Mouse (Mus musculus) ES-E14 (cell line): Measurements from ENCODE around the gene Cntrob. TPM values are rescaled to one million over a fixed set of nuclear protein-coding genes. Genes with fewer than 3 reads are reported as not detected.
A peak's percentile ranks its signal among the peaks of the same experiment; 100 is the strongest.

ENCODE experiments used
- DNase-seq: peaks from one replicate; pipeline ENCODE4 v3.0.0-alpha.2; 2013; ENCODE audit warnings: low read depth, low spot score
- H3K27ac ChIP-seq: 2 replicates; pipeline ENCODE4 v1.5.1; 2012; ENCODE audit warnings: low read depth, mild to moderate bottlenecking, low read length, moderate library complexity, mixed read lengths; ENCODE audit not compliant: poor library complexity, insufficient read depth, severe bottlenecking
- H3K36me3 ChIP-seq: 2 replicates; pipeline ENCODE4 v1.6.1; 2012; ENCODE audit warnings: mild to moderate bottlenecking, low read length, moderate library complexity, mixed read lengths; ENCODE audit not compliant: control insufficient read depth, poor library complexity, insufficient read depth, severe bottlenecking
- H3K4me1 ChIP-seq, 2 experiments: fragments of 150-350 bp in 1 of 2; sonication (generic) in 1 of 2; 2 replicates each; pipeline ENCODE4 v1.6.1; 2012; ENCODE audit warnings: low read length in 2 of 2, mild to moderate bottlenecking in 1 of 2, mixed read lengths in 1 of 2; ENCODE audit not compliant: control insufficient read depth in 2 of 2, insufficient read depth in 2 of 2, poor library complexity in 1 of 2
- H3K4me3 ChIP-seq, 2 experiments: fragments of 150-350 bp in 1 of 2; sonication (generic) in 1 of 2; 2 replicates each; pipeline ENCODE4 v1.5.1; 2012; ENCODE audit warnings: low read length in 2 of 2, low read depth in 1 of 2, mild to moderate bottlenecking in 1 of 2, mixed read lengths in 1 of 2; ENCODE audit not compliant: insufficient read depth in 1 of 2, poor library complexity in 1 of 2, severe bottlenecking in 1 of 2
- H3K9ac ChIP-seq: 2 replicates; pipeline ENCODE4 v1.6.1; 2012; ENCODE audit warnings: low read depth, mild to moderate bottlenecking, low read length, mixed read lengths; ENCODE audit not compliant: poor library complexity, insufficient read depth, severe bottlenecking
- H3K9me3 ChIP-seq: fragments of 150-350 bp; sonication (generic); 2 replicates; pipeline ENCODE4 v1.6.1; 2012; ENCODE audit warnings: low read depth, mild to moderate bottlenecking, low read length; ENCODE audit not compliant: control insufficient read depth, insufficient read depth
- CHD2 ChIP-seq: IDR thresholded peaks from 2 replicates; pipeline ENCODE4 v1.6.1; 2014; ENCODE audit warnings: mild to moderate bottlenecking, low read depth, low read length, inconsistent platforms
- HCFC1 ChIP-seq: IDR thresholded peaks from 2 replicates; pipeline ENCODE4 v1.6.1; 2012; ENCODE audit warnings: low read length, inconsistent platforms, borderline replicate concordance; ENCODE audit not compliant: insufficient read depth
- MAFK ChIP-seq: IDR thresholded peaks from 2 replicates; pipeline ENCODE4 v1.6.1; 2014; ENCODE audit warnings: mild to moderate bottlenecking, low read depth, low read length, inconsistent platforms; ENCODE audit not compliant: insufficient read depth
- ZC3H11A ChIP-seq: IDR thresholded peaks from 2 replicates; pipeline ENCODE4 v1.6.1; 2012; ENCODE audit warnings: low read depth, mild to moderate bottlenecking, inconsistent platforms, low read length, borderline replicate concordance
- ZNF384 ChIP-seq: IDR thresholded peaks from 2 replicates; pipeline ENCODE4 v1.6.1; 2012; ENCODE audit warnings: low read depth, low read length, inconsistent platforms
- in situ Hi-C, 2 experiments: fragments of 600-800 bp; cut with MboI; formaldehyde crosslinking; loops; one replicate each; pipeline ENCODE4 v1.15.1; 2025; ENCODE audit warnings: low sequenced_read_pairs in 2 of 2, inconsistent platforms in 1 of 2; ENCODE audit not compliant: unreplicated experiment in 2 of 2
- total RNA-seq: library from RNA; depleted of rRNA; stranded (reverse); fragments of 300-350 nt; gene quantifications from 2 replicates; pipeline ENCODE4 v1.2.3, GENCODE M21; 2012

Cntrob gene
- total RNA-seq, 1 experiment = 23.0 TPM

DNA sequence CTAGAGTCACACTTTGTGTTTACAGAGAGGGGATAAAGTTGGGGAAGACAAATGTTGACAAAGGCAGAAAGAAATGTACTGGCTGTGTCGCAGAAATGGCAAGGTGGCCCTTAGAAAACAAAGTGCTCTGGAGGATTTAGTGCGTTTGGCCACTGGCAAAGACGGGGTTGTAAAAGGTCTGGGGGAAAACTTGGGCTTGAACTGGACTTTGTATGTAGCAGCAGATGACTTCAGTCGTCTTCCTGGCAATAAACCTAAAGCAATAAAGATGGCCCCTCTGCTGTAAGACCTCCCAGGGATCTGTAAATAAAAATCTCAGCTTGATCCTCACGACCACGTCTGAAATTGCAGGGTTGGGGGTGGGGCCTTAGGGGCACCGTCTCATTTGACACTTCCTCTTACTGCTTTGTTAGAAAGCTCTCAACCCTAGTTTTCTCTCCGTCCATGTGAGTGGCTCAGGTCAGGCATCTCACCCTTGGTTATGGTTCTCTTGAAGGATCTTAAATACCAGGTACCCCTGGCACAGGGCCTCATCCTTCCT, 9.2 kb upstream of the Cntrob start:
- H3K27ac ChIP-seq = no peak overlapping the region
- TF ChIP-seq CHD2 = no peak
- TF ChIP-seq MAFK = no peak

DNA sequence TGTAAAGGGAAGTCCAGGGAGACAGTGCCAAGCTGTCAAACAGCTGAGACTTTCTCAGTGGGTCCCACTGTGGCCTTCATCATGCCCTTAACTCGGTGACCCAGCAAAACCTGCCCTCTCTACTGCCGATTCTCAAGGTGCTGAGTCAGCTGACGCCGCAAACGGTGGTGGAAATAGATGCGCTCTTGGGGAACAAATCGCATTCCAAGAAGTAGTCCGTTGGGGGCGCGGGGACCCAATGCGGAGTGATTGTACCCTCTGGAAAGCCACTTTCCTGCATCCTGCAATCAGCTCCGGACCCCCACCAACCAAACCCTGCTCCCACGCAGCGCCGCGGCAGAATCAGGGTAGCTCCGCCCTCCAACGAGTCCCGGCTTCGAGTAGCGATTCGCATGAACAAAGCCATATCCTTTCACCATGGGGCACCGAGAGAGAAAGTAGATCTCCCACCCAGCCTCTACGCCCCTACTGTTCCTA, 8.4 kb upstream of the Cntrob start:
- in situ Hi-C loops = no loop called here
- H3K4me3 ChIP-seq = peak overlapping the region; percentile 35 to 37; a peak in 3 of 4 replicates
- TF ChIP-seq CHD2 (peak; percentile 34; the same call in 1 of the 2 replicates), HCFC1 (no peak), MAFK (peak; percentile 94)
- peaks cover 4 to 13% of the 10 kb centered on the region in 2 experiments for H3K4me1 ChIP-seq
- no peaks in the 10 kb centered on the region for H3K36me3 ChIP-seq
- H3K27ac ChIP-seq = no peak overlapping the region
- H3K9ac ChIP-seq = peak overlapping the region; percentile 30; the same call in 1 of the 2 replicates
- H3K9me3 ChIP-seq = no peaks in the 10 kb centered on the region
- DNase-seq = no peak

More for the DNA sequence above, 9.2 kb upstream of the Cntrob start:
- peaks cover 4 to 10% of the 10 kb centered on the region in 2 experiments for H3K4me1 ChIP-seq
- H3K9ac ChIP-seq = no peak overlapping the region
- H3K4me3 ChIP-seq = no peak overlapping the region
- no peaks in the 10 kb centered on the region for H3K36me3 ChIP-seq
- no peak for DNase-seq
- in situ Hi-C loops = no loop called here
- no peaks in the 10 kb centered on the region for H3K9me3 ChIP-seq

DNA sequence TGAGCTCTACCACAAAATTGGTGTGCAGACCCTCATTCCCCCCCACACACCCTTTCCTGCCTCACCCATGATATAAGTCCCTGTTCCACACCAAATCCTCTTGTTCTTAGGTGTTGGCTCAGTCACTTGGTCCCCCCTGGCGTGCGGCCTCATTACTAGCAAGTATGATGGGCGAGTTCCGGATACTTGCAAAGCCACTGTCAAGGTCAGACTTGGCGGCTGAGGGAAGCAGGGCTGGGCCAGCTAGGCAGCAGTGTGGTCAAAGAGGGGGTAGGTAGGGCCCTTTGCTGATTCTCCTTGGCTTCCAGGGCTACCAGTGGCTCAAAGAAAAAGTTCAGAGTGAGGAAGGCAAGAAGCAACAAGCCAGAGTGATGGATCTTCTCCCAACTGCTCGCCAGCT, 7.6 kb upstream of the Cntrob start:
- peaks cover 4 to 13% of the 10 kb centered on the region in 2 experiments for H3K4me1 ChIP-seq
- H3K36me3 ChIP-seq = no peaks in the 10 kb centered on the region
- in situ Hi-C loops = no loop called here
- no peak overlapping the region for H3K4me3 ChIP-seq
- DNase-seq = no peak
- no peak for TF ChIP-seq MAFK
- no peak for TF ChIP-seq HCFC1
- TF ChIP-seq ZNF384 = no peak
- no peak for TF ChIP-seq CHD2
- no peak for TF ChIP-seq ZC3H11A
- H3K9ac ChIP-seq = no peak overlapping the region
- H3K9me3 ChIP-seq = no peaks in the 10 kb centered on the region
- no peak overlapping the region for H3K27ac ChIP-seq

DNA sequence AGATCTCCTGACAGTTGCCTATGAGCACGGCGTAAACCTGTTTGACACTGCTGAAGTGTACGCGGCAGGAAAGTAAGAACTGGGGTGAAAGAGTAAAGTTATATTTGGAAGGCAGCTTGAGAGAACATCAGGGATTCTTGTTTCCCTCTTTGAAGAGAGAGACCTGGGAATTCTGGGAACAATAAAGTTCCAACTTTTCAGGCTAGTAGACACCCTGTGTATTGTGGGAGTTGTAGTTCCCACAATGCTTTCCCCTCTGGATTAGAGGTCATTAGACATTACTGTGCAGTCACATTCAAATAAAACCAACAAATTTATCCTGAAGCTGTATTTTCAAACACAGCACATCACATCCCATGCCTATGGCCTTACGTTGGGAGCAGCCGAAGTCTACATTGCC, 4.9 kb upstream of the Cntrob start:
- DNase-seq = no peak
- Histone ChIP-seq H3K9me3 (no peaks in the 10 kb centered on the region), H3K36me3 (no peaks in the 10 kb centered on the region), H3K4me1 (peaks cover 4 to 16% of the 10 kb centered on the region in 2 experiments), H3K9ac (no peak overlapping the region), H3K4me3 (no peak overlapping the region), H3K27ac (no peak overlapping the region)
- in situ Hi-C loops = no loop called here
- TF ChIP-seq MAFK (no peak), CHD2 (no peak), ZNF384 (no peak), HCFC1 (peak; percentile 82), ZC3H11A (no peak)

DNA sequence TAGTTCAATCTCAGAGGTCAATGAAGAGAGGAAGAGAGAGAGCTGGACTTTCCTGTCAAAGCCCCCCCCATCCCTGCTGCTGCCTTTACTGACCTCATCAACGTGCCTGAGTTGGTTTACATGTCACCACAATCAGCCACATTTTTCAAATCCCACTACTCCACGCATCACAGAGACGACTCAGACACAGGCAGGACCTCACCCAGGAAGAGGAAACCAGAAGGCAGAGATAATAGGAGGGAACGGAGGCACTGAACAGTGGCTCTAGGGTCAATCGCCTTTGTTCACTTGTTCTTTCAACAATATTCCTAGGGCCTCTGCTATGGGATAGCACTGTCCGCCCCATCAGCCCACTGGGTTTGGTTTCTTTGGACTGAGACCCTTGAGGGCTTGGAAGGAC, 4.1 kb upstream of the Cntrob start:
- no peak for DNase-seq
- H3K36me3 ChIP-seq = no peaks in the 10 kb centered on the region
- TF ChIP-seq CHD2 (no peak), HCFC1 (no peak), MAFK (no peak), ZNF384 (no peak), ZC3H11A (no peak)
- in situ Hi-C loops = no loop called here
- no peaks in the 10 kb centered on the region for H3K9me3 ChIP-seq
- no peak overlapping the region for H3K9ac ChIP-seq
- no peak overlapping the region; a peak in 1 of 4 replicates for H3K4me3 ChIP-seq
- no peak overlapping the region for H3K27ac ChIP-seq
- peaks cover 4 to 18% of the 10 kb centered on the region in 2 experiments for H3K4me1 ChIP-seq
